Mouse (Mus musculus): Measurements from ENCODE around the gene Capzb.

DNA sequence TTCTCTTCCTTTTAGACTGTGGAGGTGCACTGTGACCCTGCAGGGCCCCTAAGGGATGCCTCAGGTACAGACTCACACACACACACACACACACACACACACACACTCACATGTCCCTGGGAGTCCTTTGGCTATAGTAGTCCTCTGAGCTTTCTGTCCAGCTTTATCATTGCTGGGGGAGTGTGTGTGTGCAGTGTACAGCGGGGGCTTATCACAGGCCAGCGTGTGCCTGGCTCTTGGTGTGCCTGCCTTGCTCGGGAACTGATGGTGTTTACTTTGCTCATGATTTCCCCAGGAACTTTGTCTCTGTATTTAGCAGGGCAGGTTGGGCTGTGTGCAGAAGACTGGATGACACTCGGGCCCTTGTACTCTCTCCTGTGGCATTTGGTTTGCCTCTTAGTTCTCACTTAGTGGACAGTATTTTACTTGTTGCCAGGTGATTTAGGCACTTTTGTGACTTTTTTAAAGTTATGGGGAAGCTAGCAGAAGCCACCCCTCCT is 41.1 kb downstream of the Capzb start:
- TF ChIP-seq FLI1 (IDR thresholded peaks at IDR 0.05; ENCODE audit: low read length) (no peak), GATA1 (IDR thresholded peaks at IDR 0.05; ENCODE audit: borderline replicate concordance, low read length) (no peak)
